ENCODE assay signal across 21 mouse cellular contexts in the genomic region with DNA sequence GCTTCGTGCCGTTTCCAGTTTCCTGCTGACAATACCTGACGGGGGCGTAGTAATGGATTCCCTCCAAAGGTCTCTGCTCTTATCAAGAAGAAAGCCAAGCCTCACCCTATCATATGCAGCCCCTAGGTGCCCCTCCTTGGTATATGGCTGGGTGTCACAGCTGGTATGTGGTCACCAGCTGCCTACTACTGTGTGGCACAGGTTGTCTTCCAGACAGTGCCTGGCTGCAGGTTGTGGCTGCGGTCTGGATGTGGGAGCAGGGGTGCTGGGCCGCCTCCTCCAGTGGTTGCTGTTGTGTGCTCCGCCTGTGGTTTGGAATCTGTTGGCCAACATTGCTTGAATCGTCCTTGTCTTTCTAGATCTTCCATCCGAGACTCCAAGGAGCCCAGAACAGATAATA. TPM values are rescaled to one million over a fixed set of nuclear protein-coding genes. Genes with fewer than 3 reads are reported as not detected.
"Had no signal": no experiment of that assay in that cellular context is flagged by ENCODE, and none has a peak within 500 bp of the region (broad histone marks: within the 10 kb centered on the region; RNA-seq: fewer than 3 reads in every experiment).

No protein-coding gene starts in this region.

- H3K27me3 ChIP-seq: liver, embryonic 13.5 days; lung, embryonic 15.5 days; neural tube, embryonic 12.5 days; stomach, embryonic 15.5 days had no signal

- H3K4me3 ChIP-seq: liver, embryonic 13.5 days; liver, embryonic 15.5 days; lung, embryonic 15.5 days; midbrain, embryonic 10.5 days; neural tube, embryonic 12.5 days; stomach, embryonic 15.5 days had no signal

- H3K27ac ChIP-seq: liver, embryonic 13.5 days; liver, embryonic 15.5 days; lung, embryonic 15.5 days; macrophage; midbrain, embryonic 10.5 days; neural tube, embryonic 12.5 days; stomach, embryonic 15.5 days; stomach, postnatal 0 days had no signal

- H3K9ac ChIP-seq: liver, embryonic 13.5 days; liver, embryonic 15.5 days; liver, postnatal 0 days; lung, embryonic 15.5 days; neural tube, embryonic 12.5 days; stomach, embryonic 15.5 days had no signal

- H3K9me3 ChIP-seq: liver, embryonic 13.5 days; liver, embryonic 15.5 days; lung, embryonic 15.5 days; midbrain, embryonic 10.5 days; neural tube, embryonic 12.5 days; stomach, embryonic 15.5 days had no signal

- H3K36me3 ChIP-seq: liver, embryonic 13.5 days; liver, embryonic 15.5 days; lung, embryonic 15.5 days; midbrain, embryonic 10.5 days; neural tube, embryonic 12.5 days; stomach, embryonic 15.5 days had no signal

- H3K4me1 ChIP-seq: lung, embryonic 15.5 days; midbrain, embryonic 10.5 days; neural tube, embryonic 12.5 days had no signal

- DNase-seq: liver, embryonic 13.5 days; liver, postnatal 0 days; lung, adult 2 months; lung, postnatal 14 days; lung, postnatal 36 days; midbrain, embryonic 14.5 days; right cerebral cortex, postnatal 14 days; thymus, adult 2 months; thymus, postnatal 25 days; thymus, postnatal 4 days had no signal

- H3K4me2 ChIP-seq: liver, embryonic 13.5 days; liver, embryonic 15.5 days; lung, embryonic 15.5 days; neural tube, embryonic 12.5 days; stomach, embryonic 15.5 days had no signal

RNA-seq across cellular contexts. Expression of gene Chit1, which starts 39.7 kb away (rescaled TPM):
- total RNA-seq: megakaryocyte-erythroid progenitor cell, adult 5-6 weeks had no signal
- polyA plus RNA-seq: macrophage; midbrain, embryonic 10.5 days; midbrain, embryonic 14.5 days; spleen, adult 2 months; urinary bladder, adult 2 months had no signal

RNA-seq across cellular contexts. Expression of gene Mybph, which starts 42.5 kb away (rescaled TPM):
- total RNA-seq: megakaryocyte-erythroid progenitor cell, adult 5-6 weeks; neutrophil, adult 5-6 weeks had no signal
- polyA plus RNA-seq: liver, postnatal 0 days; macrophage; spleen, adult 2 months; urinary bladder, adult 2 months had no signal
